Mouse (Mus musculus): ENCODE measurements around the gene Apc2. TPM values are rescaled to one million over a fixed set of nuclear protein-coding genes. Genes with fewer than 3 reads are reported as not detected.

Apc2 gene
- polyA plus RNA-seq, 1 experiment: 0.15 TPM

- TF ChIP-seq GATA1 (IDR thresholded peaks at IDR 0.05; ENCODE audit: low read length): no peak
Observed at GRCm38 (mm10) chr10:80259861-80260641, 35.7 kb upstream of the Apc2 start.

- no peak for TF ChIP-seq GATA1 (IDR thresholded peaks at IDR 0.05; ENCODE audit: low read length)
Observed at GRCm38 (mm10) chr10:80260642-80261584, 34.9 kb upstream of the Apc2 start, which contains the start of the genes Gamt and Dazap1. Gene Gamt, minus strand, starts transcription at chr10:80261012. Gene Dazap1, plus strand, starts transcription at chr10:80261486.

GRCm38 (mm10) chr10:80261585-80261968 lies 34.2 kb upstream of the Apc2 start:
- no peak for TF ChIP-seq GATA1 (IDR thresholded peaks at IDR 0.05; ENCODE audit: low read length)

GRCm38 (mm10) chr10:80262169-80262568 lies 33.6 kb upstream of the Apc2 start:
- TF ChIP-seq GATA1 (IDR thresholded peaks at IDR 0.05; ENCODE audit: low read length): no peak

DNA sequence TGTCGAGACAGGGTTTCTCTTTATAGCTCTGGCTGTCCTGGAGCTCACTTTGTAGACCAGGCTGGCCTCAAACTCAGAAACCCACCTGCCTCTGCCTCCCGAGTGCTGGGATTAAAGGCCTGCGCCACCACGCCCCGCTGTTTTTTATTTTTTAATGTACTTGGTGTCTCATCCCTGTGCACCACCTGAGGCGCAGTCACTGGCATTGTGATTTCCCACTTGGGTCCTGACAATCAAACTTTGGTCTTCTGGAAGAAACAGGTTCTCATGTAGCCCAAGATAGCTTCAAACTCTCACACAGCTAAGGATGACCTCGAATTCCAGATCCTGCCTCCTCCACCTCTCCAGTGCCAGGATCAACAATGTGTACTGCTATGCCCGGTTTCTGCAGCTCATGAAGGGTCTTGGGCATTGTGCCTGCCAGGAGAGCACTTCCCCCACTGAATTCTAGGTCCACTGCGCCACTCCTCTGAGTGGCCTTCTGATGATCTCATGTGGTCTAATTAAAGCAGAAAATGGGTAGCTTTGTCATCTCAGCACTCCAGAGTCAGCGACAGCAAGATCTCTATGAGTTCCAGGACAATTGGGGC lies 32.9 kb upstream of the Apc2 start:
- no peak for TF ChIP-seq GATA1 (IDR thresholded peaks at IDR 0.05; ENCODE audit: low read length)

DNA sequence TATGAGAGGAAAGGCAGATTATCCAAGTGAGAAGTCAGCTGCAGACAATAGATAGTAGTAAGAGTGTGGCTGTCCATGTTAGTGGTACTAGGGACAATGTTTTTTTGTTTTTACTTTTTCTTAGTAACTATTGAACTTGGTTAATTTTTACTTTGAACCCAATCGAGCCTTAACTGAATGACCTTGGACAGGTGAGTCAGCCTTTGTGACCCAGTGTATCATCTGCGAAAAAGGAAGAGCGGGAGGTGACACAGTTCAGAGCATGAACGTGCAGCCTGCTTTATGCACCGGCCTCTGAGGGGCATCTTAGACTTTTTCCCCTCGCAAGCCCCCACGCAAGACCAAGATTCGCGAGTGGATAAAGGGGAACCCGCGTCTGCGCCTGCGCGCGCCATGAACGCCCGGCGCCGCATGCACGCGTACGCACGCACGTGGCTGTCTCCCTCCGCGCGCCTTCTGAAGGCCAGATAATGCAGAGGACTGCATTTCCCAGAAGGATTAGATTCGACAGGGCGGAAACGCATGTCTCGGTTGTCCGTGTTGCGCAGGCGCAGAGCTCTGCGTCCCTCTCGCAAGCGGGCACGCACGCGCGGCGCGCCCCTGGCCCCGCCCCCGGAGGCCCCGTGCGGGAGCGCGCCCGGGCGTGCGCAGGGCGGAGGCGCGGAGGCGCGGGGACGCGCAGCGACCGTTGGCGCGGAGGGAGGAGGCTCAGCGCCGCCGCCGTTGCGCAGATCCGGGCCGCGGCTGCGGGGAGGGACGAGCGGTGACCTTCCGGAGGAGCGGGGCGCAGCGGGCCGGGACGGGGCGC lies 31.2 kb upstream of the Apc2 start:
- no peak for TF ChIP-seq GATA1 (IDR thresholded peaks at IDR 0.05; ENCODE audit: low read length)

- no peak for TF ChIP-seq GATA1 (IDR thresholded peaks at IDR 0.05; ENCODE audit: low read length)
Observed at GRCm38 (mm10) chr10:80265149-80265486, 30.7 kb upstream of the Apc2 start.

- no peak for TF ChIP-seq GATA1 (IDR thresholded peaks at IDR 0.05; ENCODE audit: low read length)
Observed at GRCm38 (mm10) chr10:80270099-80270498, 25.7 kb upstream of the Apc2 start.

- no peak for TF ChIP-seq GATA1 (IDR thresholded peaks at IDR 0.05; ENCODE audit: low read length)
Observed at GRCm38 (mm10) chr10:80270734-80271181, 25.0 kb upstream of the Apc2 start.

- TF ChIP-seq GATA1 (IDR thresholded peaks at IDR 0.05; ENCODE audit: low read length): no peak
Observed at GRCm38 (mm10) chr10:80271186-80271843, 24.5 kb upstream of the Apc2 start.

- no peak for TF ChIP-seq GATA1 (IDR thresholded peaks at IDR 0.05; ENCODE audit: low read length)
Observed at GRCm38 (mm10) chr10:80271870-80272585, 23.7 kb upstream of the Apc2 start.

DNA sequence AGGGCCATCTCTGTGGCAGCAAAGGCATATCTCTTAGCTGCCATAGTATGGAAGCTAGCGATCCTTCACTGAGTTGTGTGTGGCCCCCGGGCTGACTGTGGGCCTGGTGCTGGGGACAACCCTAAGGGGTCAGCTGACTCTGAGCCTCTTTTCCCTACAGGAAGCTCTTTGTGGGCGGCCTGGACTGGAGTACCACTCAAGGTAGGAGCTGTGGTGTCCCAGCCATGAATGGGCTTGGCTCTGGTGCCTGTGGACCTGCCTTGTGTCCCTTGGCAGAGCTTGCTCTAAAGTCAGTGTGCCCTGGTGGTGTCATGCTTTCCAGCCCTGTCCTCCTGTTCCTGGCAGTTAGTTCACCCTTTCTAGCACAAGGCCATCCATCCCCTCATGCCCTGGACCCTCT lies 21.9 kb upstream of the Apc2 start:
- TF ChIP-seq GATA1 (IDR thresholded peaks at IDR 0.05; ENCODE audit: low read length): no peak

- TF ChIP-seq GATA1 (IDR thresholded peaks at IDR 0.05; ENCODE audit: low read length): no peak
Observed at GRCm38 (mm10) chr10:80276238-80276637, 19.5 kb upstream of the Apc2 start.

DNA sequence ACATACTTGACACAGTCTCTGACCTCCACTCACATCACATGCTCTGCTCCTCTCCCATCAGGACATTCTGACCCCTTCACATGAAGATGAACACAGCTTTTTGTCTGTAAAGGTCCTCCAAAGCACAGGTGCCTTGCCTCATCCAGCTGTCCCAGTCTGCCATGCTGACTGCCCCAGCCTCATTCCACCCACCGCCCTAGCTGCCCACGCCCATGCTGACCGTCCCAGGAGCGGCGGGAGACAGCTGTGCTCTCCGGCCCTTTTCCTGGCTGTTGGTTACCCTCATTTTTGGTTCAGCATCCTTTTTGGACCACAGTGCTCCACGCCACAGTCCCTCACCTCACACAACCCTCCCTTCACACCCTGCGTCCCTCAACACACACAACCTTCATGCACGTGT lies 17.4 kb upstream of the Apc2 start:
- TF ChIP-seq GATA1 (IDR thresholded peaks at IDR 0.05; ENCODE audit: low read length): no peak

Measured in G1E-ER4 (cell line).